Mouse (Mus musculus) lung, adult 18-20 months (tissue): ENCODE measurements around the gene Pus7l.
A peak's percentile ranks its signal among the peaks of the same experiment; 100 is the strongest.

Experiments
- DNase-seq, 2 experiments: peaks; one replicate each; pipeline ENCODE4 v3.0.0; 2022; ENCODE audit warnings: mixed read lengths in 2 of 2

Pus7l gene

GRCm38 (mm10) chr15:94543409-94544051 lies at the start of gene Pus7l, which contains the start of gene Irak4:
Gene Pus7l, minus strand, starts transcription at chr15:94543547.
Gene Irak4, plus strand, starts transcription at chr15:94543643.
- peak; percentile 95 to 96 for DNase-seq

GRCm38 (mm10) chr15:94591356-94591755 lies 48.0 kb upstream of the Pus7l start:
- no peak for DNase-seq

GRCm38 (mm10) chr15:94590083-94590482 lies 46.7 kb upstream of the Pus7l start:
- no peak for DNase-seq

GRCm38 (mm10) chr15:94589219-94590075 lies 46.1 kb upstream of the Pus7l start, which contains the start of gene Twf1:
Gene Twf1, minus strand, starts transcription at chr15:94589889.
- DNase-seq: peak; percentile 97 to 98

- no peak for DNase-seq
Observed at GRCm38 (mm10) chr15:94587826-94588715, 44.7 kb upstream of the Pus7l start.

GRCm38 (mm10) chr15:94584738-94585137 lies 41.4 kb upstream of the Pus7l start:
- no peak for DNase-seq

- no peak for DNase-seq
Observed at GRCm38 (mm10) chr15:94583153-94583552, 39.8 kb upstream of the Pus7l start.

GRCm38 (mm10) chr15:94582000-94582593 lies 38.8 kb upstream of the Pus7l start:
- DNase-seq: no peak

- no peak for DNase-seq
Observed at GRCm38 (mm10) chr15:94574566-94575268, 31.4 kb upstream of the Pus7l start.

GRCm38 (mm10) chr15:94572746-94573145 lies 29.4 kb upstream of the Pus7l start:
- no peak for DNase-seq

GRCm38 (mm10) chr15:94571501-94571900 lies 28.2 kb upstream of the Pus7l start:
- DNase-seq: no peak

GRCm38 (mm10) chr15:94568496-94569182 lies 25.3 kb upstream of the Pus7l start:
- no peak for DNase-seq

GRCm38 (mm10) chr15:94565854-94566253 lies 22.5 kb upstream of the Pus7l start:
- no peak for DNase-seq

- DNase-seq: no peak
Observed at GRCm38 (mm10) chr15:94564909-94565308, 21.6 kb upstream of the Pus7l start.

- DNase-seq: no peak
Observed at GRCm38 (mm10) chr15:94558895-94559656, 15.7 kb upstream of the Pus7l start.

- peak; percentile 75 to 80 for DNase-seq
Observed at GRCm38 (mm10) chr15:94557442-94557841, 14.1 kb upstream of the Pus7l start.

- no peak for DNase-seq
Observed at GRCm38 (mm10) chr15:94553536-94553935, 10.2 kb upstream of the Pus7l start.

GRCm38 (mm10) chr15:94544844-94545243 lies 1.5 kb upstream of the Pus7l start:
- no peak for DNase-seq

GRCm38 (mm10) chr15:94544052-94544636 lies 797 bp upstream of the Pus7l start:
- DNase-seq: no peak
